10 mouse cellular contexts compared by ENCODE assay signal in genomic region chr11:85941785-85942570, GRCm38 (mm10). TPM values are rescaled to one million over a fixed set of nuclear protein-coding genes. Genes with fewer than 3 reads are reported as not detected.
DNase-seq lines count a peak whose midpoint lies in the region; ATAC-seq lines count a peak whose summit lies in the region.
"Had no signal": no experiment of that assay in that cellular context is flagged by ENCODE, and none has a peak within 500 bp of the region (broad histone marks: within the 10 kb centered on the region; RNA-seq: fewer than 3 reads in every experiment).

No protein-coding gene starts in this region.

- no peak overlapping the region for H3K4me3 ChIP-seq in hindbrain, embryonic 11.5 days (ENCODE audit: low read depth, low read length)
- no peak overlapping the region for H3K4me3 ChIP-seq in hindbrain, embryonic 14.5 days (replicated peaks; ENCODE audit: low read length)
- H3K4me3 ChIP-seq in liver, embryonic 16.5 days (ENCODE audit: low read depth, low read length): no peak overlapping the region

- no peak overlapping the region for H3K9ac ChIP-seq in hindbrain, embryonic 11.5 days (ENCODE audit: low read depth, low read length)
- no peak overlapping the region for H3K9ac ChIP-seq in hindbrain, embryonic 14.5 days
- H3K9ac ChIP-seq in liver, embryonic 16.5 days (ENCODE audit: low read depth, low read length): no peak overlapping the region

- no peaks in the 10 kb centered on the region for H3K9me3 ChIP-seq in hindbrain, embryonic 11.5 days (ENCODE audit: control insufficient read depth, low read length)
- no peaks in the 10 kb centered on the region for H3K9me3 ChIP-seq in hindbrain, embryonic 14.5 days (ENCODE audit: control insufficient read depth, low read length)
- H3K9me3 ChIP-seq in liver, embryonic 16.5 days (replicated peaks; ENCODE audit: control insufficient read depth, low read length): no peaks in the 10 kb centered on the region

- H3K27me3 ChIP-seq in hindbrain, embryonic 11.5 days (ENCODE audit: control insufficient read depth, insufficient read depth, low read length): no peaks in the 10 kb centered on the region
- no peaks in the 10 kb centered on the region for H3K27me3 ChIP-seq in hindbrain, embryonic 14.5 days (ENCODE audit: control insufficient read depth, insufficient read depth, low read length)
- no peaks in the 10 kb centered on the region for H3K27me3 ChIP-seq in liver, embryonic 16.5 days (ENCODE audit: control insufficient read depth, insufficient read depth, low read depth, low read length)

- DNase-seq in hindbrain, embryonic 11.5 days (ENCODE audit: low spot score): peak; percentile 21
- no peak for DNase-seq in hindbrain, embryonic 14.5 days (ENCODE audit: low spot score)
- peak; percentile 24 for DNase-seq in ZHBTc4 (ENCODE audit: low read depth, low spot score)
- peak; percentile 29 to 42 for DNase-seq in gastrocnemius, adult 8-10 months (ENCODE audit: low spot score in 2 of 2)
- no peak for DNase-seq in cerebellum, adult 11-12 months
- no peak for DNase-seq in left cerebral cortex, adult 11 months (ENCODE audit: low spot score)
- no peak for DNase-seq in natural killer cell, adult 2 months (ENCODE audit: low spot score in 2 of 2)
- DNase-seq: thymus, adult 2 months had no signal

- H3K4me1 ChIP-seq in hindbrain, embryonic 11.5 days (replicated peaks; ENCODE audit: control insufficient read depth, insufficient read depth, low read length): no peaks in the 10 kb centered on the region
- no peaks in the 10 kb centered on the region for H3K4me1 ChIP-seq in hindbrain, embryonic 14.5 days (replicated peaks; ENCODE audit: control insufficient read depth, insufficient read depth, low read length)
- H3K4me1 ChIP-seq in liver, embryonic 16.5 days (ENCODE audit: control insufficient read depth, low read depth, low read length): no peaks in the 10 kb centered on the region

- peak overlapping the region; percentile 17; the same call in 1 of the 2 replicates for H3K27ac ChIP-seq in hindbrain, embryonic 11.5 days (ENCODE audit: low read depth, low read length)
- H3K27ac ChIP-seq in hindbrain, embryonic 14.5 days: no peak overlapping the region
- H3K27ac ChIP-seq in liver, embryonic 16.5 days (ENCODE audit: low read length): peak overlapping the region; percentile 3; the same call in 1 of the 2 replicates

- no peak for ATAC-seq in hindbrain, embryonic 11.5 days (ENCODE audit: low FRiP score)
- ATAC-seq in hindbrain, embryonic 14.5 days (ENCODE audit: low FRiP score): no peak
- ATAC-seq in liver, embryonic 16.5 days (ENCODE audit: low read depth): no peak

- no peak overlapping the region for H3K4me2 ChIP-seq in hindbrain, embryonic 11.5 days (replicated peaks; ENCODE audit: low read depth, low read length)
- H3K4me2 ChIP-seq in hindbrain, embryonic 14.5 days (replicated peaks): no peak overlapping the region
- H3K4me2 ChIP-seq in liver, embryonic 16.5 days (ENCODE audit: low read depth, low read length): no peak overlapping the region

- no peaks in the 10 kb centered on the region for H3K36me3 ChIP-seq in hindbrain, embryonic 11.5 days (ENCODE audit: control insufficient read depth, insufficient read depth, low read length)
- no peaks in the 10 kb centered on the region for H3K36me3 ChIP-seq in hindbrain, embryonic 14.5 days (replicated peaks; ENCODE audit: control insufficient read depth, insufficient read depth)
- H3K36me3 ChIP-seq in liver, embryonic 16.5 days (ENCODE audit: control insufficient read depth, insufficient read depth): no peaks in the 10 kb centered on the region

- 36% methylated on average over 7 of the region's 7 CpGs for WGBS in hindbrain, embryonic 11.5 days
- 49% methylated on average over 7 of the region's 7 CpGs for WGBS in hindbrain, embryonic 14.5 days
- WGBS in liver, embryonic 16.5 days (ENCODE audit: insufficient replicate concordance): 30% methylated on average over 7 of the region's 7 CpGs

RNA-seq across cellular contexts. Expression of gene Tbx4, which starts 55.8 kb away (rescaled TPM):
- polyA plus RNA-seq in hindbrain, embryonic 11.5 days (2014; fragmentation: Nextera tagmentation; extraction: Ambion mirVana): 0.08 and 0.13 TPM in 2 replicates
- 0.23 and 0.25 TPM in 2 replicates for polyA plus RNA-seq in hindbrain, embryonic 14.5 days (2014; fragmentation: Nextera tagmentation; extraction: Ambion mirVana)
- total RNA-seq in gastrocnemius, adult 8-10 months (2022): 1 to 10 TPM in 2 of 4 experiments, under 1 TPM in 2; 0.89 to 1.3 (median 0.95) TPM
- polyA plus RNA-seq in liver, embryonic 16.5 days (2015; fragmentation: Nextera tagmentation; extraction: Ambion mirVana): not detected in 2 replicates
- total RNA-seq: common myeloid progenitor, adult 5-6 weeks had no signal

Comparison
In these comparisons a context has a peak if more than half of its experiments do, and no peak if none do; other contexts are left out.
1. DNase-seq: peak in hindbrain, embryonic 11.5 days (single experiment), ZHBTc4 (single experiment) and gastrocnemius, adult 8-10 months (2 of 2); none in hindbrain, embryonic 14.5 days (single experiment), cerebellum, adult 11-12 months (single experiment), left cerebral cortex, adult 11 months (single experiment) and natural killer cell, adult 2 months (0 of 2).